Mouse (Mus musculus): ENCODE data around the gene Wnt5b. TPM values are rescaled to one million over a fixed set of nuclear protein-coding genes. Genes with fewer than 3 reads are reported as not detected.

Wnt5b gene
- polyA plus RNA-seq, 1 experiment = not detected

- WGBS = 82% methylated on average over 7 of the region's 7 CpGs
- no peak for TF ChIP-seq CTCF (IDR thresholded peaks at IDR 0.05; ENCODE audit: insufficient read depth, low read depth, low read length)
- TF ChIP-seq POLR2A (IDR thresholded peaks at IDR 0.05; ENCODE audit: insufficient read depth, low read depth, low read length) = no peak
These were observed 28.1 kb upstream of the Wnt5b start for GRCm38 (mm10) chr6:119572296-119572695.

GRCm38 (mm10) chr6:119570797-119571196 is 26.6 kb upstream of the Wnt5b start:
- TF ChIP-seq POLR2A (IDR thresholded peaks at IDR 0.05; ENCODE audit: insufficient read depth, low read depth, low read length) = no peak
- TF ChIP-seq CTCF (IDR thresholded peaks at IDR 0.05; ENCODE audit: insufficient read depth, low read depth, low read length) = no peak
- 70% methylated on average over 4 of the region's 4 CpGs for WGBS
- Histone ChIP-seq H3K27ac (ENCODE audit: insufficient read depth, low read depth, low read length) (no peak overlapping the region), H3K4me1 (ENCODE audit: control insufficient read depth, insufficient read depth, low read length) (peaks cover 18% of the 10 kb centered on the region), H3K4me3 (ENCODE audit: insufficient read depth, low read depth, low read length) (no peak overlapping the region)

More at GRCm38 (mm10) chr6:119572296-119572695, 28.1 kb upstream of the Wnt5b start:
- Histone ChIP-seq H3K4me3 (ENCODE audit: insufficient read depth, low read depth, low read length) (no peak overlapping the region), H3K4me1 (ENCODE audit: control insufficient read depth, insufficient read depth, low read length) (peaks cover 6% of the 10 kb centered on the region; the same call in 1 of the 2 replicates), H3K27ac (ENCODE audit: insufficient read depth, low read depth, low read length) (no peak overlapping the region)

- 85% methylated on average over 2 of the region's 2 CpGs for WGBS
- peaks cover 22% of the 10 kb centered on the region for H3K4me1 ChIP-seq (ENCODE audit: control insufficient read depth, insufficient read depth, low read length)
- no peak overlapping the region for H3K4me3 ChIP-seq (ENCODE audit: insufficient read depth, low read depth, low read length)
- H3K27ac ChIP-seq (ENCODE audit: insufficient read depth, low read depth, low read length) = no peak overlapping the region
- no peak for TF ChIP-seq POLR2A (IDR thresholded peaks at IDR 0.05; ENCODE audit: insufficient read depth, low read depth, low read length)
- TF ChIP-seq CTCF (IDR thresholded peaks at IDR 0.05; ENCODE audit: insufficient read depth, low read depth, low read length) = no peak
These were observed 24.2 kb upstream of the Wnt5b start for GRCm38 (mm10) chr6:119568339-119568738.

GRCm38 (mm10) chr6:119565451-119566379 is 21.6 kb upstream of the Wnt5b start:
- TF ChIP-seq CTCF (IDR thresholded peaks at IDR 0.05; ENCODE audit: insufficient read depth, low read depth, low read length) = no peak
- no peak for TF ChIP-seq POLR2A (IDR thresholded peaks at IDR 0.05; ENCODE audit: insufficient read depth, low read depth, low read length)
- whole genome bisulfite sequencing = 71% methylated on average over 23 of the region's 23 CpGs
- Histone ChIP-seq H3K27ac (ENCODE audit: insufficient read depth, low read depth, low read length) (no peak overlapping the region), H3K4me1 (ENCODE audit: control insufficient read depth, insufficient read depth, low read length) (peaks cover 18% of the 10 kb centered on the region), H3K4me3 (ENCODE audit: insufficient read depth, low read depth, low read length) (no peak overlapping the region)

GRCm38 (mm10) chr6:119562558-119562957 is 18.4 kb upstream of the Wnt5b start:
- TF ChIP-seq POLR2A (IDR thresholded peaks at IDR 0.05; ENCODE audit: insufficient read depth, low read depth, low read length) (no peak), CTCF (IDR thresholded peaks at IDR 0.05; ENCODE audit: insufficient read depth, low read depth, low read length) (no peak)
- no peak overlapping the region for H3K4me3 ChIP-seq (ENCODE audit: insufficient read depth, low read depth, low read length)
- H3K4me1 ChIP-seq (ENCODE audit: control insufficient read depth, insufficient read depth, low read length) = peaks cover 18% of the 10 kb centered on the region
- 62% methylated on average over 10 of the region's 10 CpGs for WGBS
- no peak overlapping the region for H3K27ac ChIP-seq (ENCODE audit: insufficient read depth, low read depth, low read length)

- 83% methylated on average over 7 of the region's 7 CpGs for WGBS
- no peak overlapping the region for H3K27ac ChIP-seq (ENCODE audit: insufficient read depth, low read depth, low read length)
- H3K4me1 ChIP-seq (ENCODE audit: control insufficient read depth, insufficient read depth, low read length) = peaks cover 2% of the 10 kb centered on the region; the same call in 1 of the 2 replicates
- TF ChIP-seq CTCF (IDR thresholded peaks at IDR 0.05; ENCODE audit: insufficient read depth, low read depth, low read length) = no peak
- no peak for TF ChIP-seq POLR2A (IDR thresholded peaks at IDR 0.05; ENCODE audit: insufficient read depth, low read depth, low read length)
- no peak overlapping the region for H3K4me3 ChIP-seq (ENCODE audit: insufficient read depth, low read depth, low read length)
These were observed 14.7 kb upstream of the Wnt5b start for GRCm38 (mm10) chr6:119558855-119559254.

GRCm38 (mm10) chr6:119554439-119554838 is 10.3 kb upstream of the Wnt5b start:
- Histone ChIP-seq H3K27ac (ENCODE audit: insufficient read depth, low read depth, low read length) (no peak overlapping the region), H3K4me1 (ENCODE audit: control insufficient read depth, insufficient read depth, low read length) (no peaks in the 10 kb centered on the region), H3K4me3 (ENCODE audit: insufficient read depth, low read depth, low read length) (no peak overlapping the region)
- no peak for TF ChIP-seq POLR2A (IDR thresholded peaks at IDR 0.05; ENCODE audit: insufficient read depth, low read depth, low read length)
- peak; percentile 46; the same call in 1 of the 2 replicates for TF ChIP-seq CTCF (IDR thresholded peaks at IDR 0.05; ENCODE audit: insufficient read depth, low read depth, low read length)
- 74% methylated on average over 8 of the region's 8 CpGs for WGBS

GRCm38 (mm10) chr6:119544518-119544864 is 344 bp upstream of the Wnt5b start:
- Histone ChIP-seq H3K27ac (ENCODE audit: insufficient read depth, low read depth, low read length) (no peak overlapping the region), H3K4me3 (ENCODE audit: insufficient read depth, low read depth, low read length) (peak overlapping the region; percentile 70), H3K4me1 (ENCODE audit: control insufficient read depth, insufficient read depth, low read length) (peaks cover 8% of the 10 kb centered on the region)
- TF ChIP-seq CTCF (IDR thresholded peaks at IDR 0.05; ENCODE audit: insufficient read depth, low read depth, low read length) (no peak), POLR2A (IDR thresholded peaks at IDR 0.05; ENCODE audit: insufficient read depth, low read depth, low read length) (no peak)
- WGBS = 9% methylated on average over 14 of the region's 14 CpGs

GRCm38 (mm10) chr6:119543456-119543802 is 718 bp downstream of the Wnt5b start:
- Histone ChIP-seq H3K4me1 (ENCODE audit: control insufficient read depth, insufficient read depth, low read length) (peaks cover 8% of the 10 kb centered on the region), H3K4me3 (ENCODE audit: insufficient read depth, low read depth, low read length) (peak overlapping the region; percentile 70), H3K27ac (ENCODE audit: insufficient read depth, low read depth, low read length) (no peak overlapping the region)
- TF ChIP-seq POLR2A (IDR thresholded peaks at IDR 0.05; ENCODE audit: insufficient read depth, low read depth, low read length) (no peak), CTCF (IDR thresholded peaks at IDR 0.05; ENCODE audit: insufficient read depth, low read depth, low read length) (no peak)
- 2% methylated on average over 30 of the region's 30 CpGs for WGBS
